ENCODE assay signal across 8 mouse cellular contexts in genomic region chr2:31915112-31915511, GRCm38 (mm10). TPM values are rescaled to one million over a fixed set of nuclear protein-coding genes. Genes with fewer than 3 reads are reported as not detected.
DNase-seq lines count a peak whose midpoint lies in the region; ATAC-seq and TF ChIP-seq lines count a peak whose summit lies in the region.

No protein-coding gene starts in this region.

- 24% methylated on average over 4 of the region's 4 CpGs for WGBS in forebrain, embryonic 14.5 days
- 21% methylated on average over 4 of the region's 4 CpGs for WGBS in forebrain, embryonic 15.5 days
- 26% methylated on average over 4 of the region's 4 CpGs for WGBS in hindbrain, embryonic 11.5 days
- WGBS in midbrain, embryonic 15.5 days, result 24% methylated on average over 4 of the region's 4 CpGs
- WGBS in stomach, postnatal 0 days, result 21% methylated on average over 4 of the region's 4 CpGs

- no peaks in the 10 kb centered on the region for H3K27me3 ChIP-seq in forebrain, embryonic 14.5 days (replicated peaks; ENCODE audit: control insufficient read depth, insufficient read depth, low read length)
- H3K27me3 ChIP-seq in forebrain, embryonic 15.5 days, result no peaks in the 10 kb centered on the region
- H3K27me3 ChIP-seq in hindbrain, embryonic 11.5 days (ENCODE audit: control insufficient read depth, insufficient read depth, low read length), result no peaks in the 10 kb centered on the region
- no peaks in the 10 kb centered on the region for H3K27me3 ChIP-seq in midbrain, embryonic 15.5 days (replicated peaks)
- no peaks in the 10 kb centered on the region for H3K27me3 ChIP-seq in stomach, postnatal 0 days (ENCODE audit: control insufficient read depth, insufficient read depth, low read length)

- no peak for ATAC-seq in forebrain, embryonic 14.5 days
- ATAC-seq in forebrain, embryonic 15.5 days (replicated peaks), result no peak
- no peak for ATAC-seq in hindbrain, embryonic 11.5 days (ENCODE audit: low FRiP score)
- 0 out of 2 replicates have a peak, but pooled peaks have one; percentile 17 for ATAC-seq in midbrain, embryonic 15.5 days (replicated peaks)
- ATAC-seq in stomach, postnatal 0 days (ENCODE audit: low FRiP score, low TSS enrichment), result no peak

- intact Hi-C loops in left cerebral cortex, postnatal 10 days (cut with DNase I), result loop anchor here (1.0 to 5.0 kb wide), 2 partner anchors 100 to 233 kb away; no protein-coding TSS in a partner anchor

- DNase-seq in forebrain, embryonic 14.5 days (ENCODE audit: low spot score), result peak; percentile 89
- peak; percentile 74 to 80 for DNase-seq in adrenal gland, adult 18-20 months (ENCODE audit: low spot score in 2 of 2)
- DNase-seq in embryo, embryonic 10.5 days (ENCODE audit: low spot score), result peak; percentile 87
- peak; percentile 88 for DNase-seq in hindbrain, embryonic 11.5 days (ENCODE audit: low spot score)
- peak; percentile 68 to 84 for DNase-seq in left cerebral cortex, postnatal 10 days (ENCODE audit: extremely low spot score in 1 of 2, low spot score in 2 of 2)
- DNase-seq in stomach, postnatal 0 days (ENCODE audit: low spot score), result peak; percentile 71

- no peak for TF ChIP-seq EP300 in stomach, postnatal 0 days (optimal IDR thresholded peaks at IDR 0.05)

- no peaks in the 10 kb centered on the region for H3K4me1 ChIP-seq in forebrain, embryonic 14.5 days (ENCODE audit: control insufficient read depth, insufficient read depth, low read length)
- no peaks in the 10 kb centered on the region for H3K4me1 ChIP-seq in forebrain, embryonic 15.5 days
- H3K4me1 ChIP-seq in hindbrain, embryonic 11.5 days (replicated peaks; ENCODE audit: control insufficient read depth, insufficient read depth, low read length), result no peaks in the 10 kb centered on the region
- 0 out of 2 replicates have a peak, but pooled peaks cover 3% of the 10 kb centered on the region for H3K4me1 ChIP-seq in midbrain, embryonic 15.5 days
- H3K4me1 ChIP-seq in stomach, postnatal 0 days (replicated peaks; ENCODE audit: control insufficient read depth, insufficient read depth), result no peaks in the 10 kb centered on the region

- H3K9me3 ChIP-seq in forebrain, embryonic 14.5 days (replicated peaks; ENCODE audit: control insufficient read depth, low read length), result no peaks in the 10 kb centered on the region
- H3K9me3 ChIP-seq in forebrain, embryonic 15.5 days, result no peaks in the 10 kb centered on the region
- H3K9me3 ChIP-seq in hindbrain, embryonic 11.5 days (ENCODE audit: control insufficient read depth, low read length), result no peaks in the 10 kb centered on the region
- H3K9me3 ChIP-seq in midbrain, embryonic 15.5 days, result no peaks in the 10 kb centered on the region
- no peaks in the 10 kb centered on the region for H3K9me3 ChIP-seq in stomach, postnatal 0 days (ENCODE audit: control insufficient read depth, low read length)

- H3K9ac ChIP-seq in forebrain, embryonic 14.5 days (ENCODE audit: low read length), result no peak overlapping the region
- H3K9ac ChIP-seq in forebrain, embryonic 15.5 days (replicated peaks), result no peak overlapping the region
- H3K9ac ChIP-seq in hindbrain, embryonic 11.5 days (ENCODE audit: low read depth, low read length), result no peak overlapping the region
- H3K9ac ChIP-seq in midbrain, embryonic 15.5 days, result no peak overlapping the region
- no peak overlapping the region for H3K9ac ChIP-seq in stomach, postnatal 0 days (ENCODE audit: low read length)

- H3K4me3 ChIP-seq in forebrain, embryonic 14.5 days (ENCODE audit: low read depth, low read length), result no peak overlapping the region
- H3K4me3 ChIP-seq in forebrain, embryonic 15.5 days, result no peak overlapping the region
- no peak overlapping the region for H3K4me3 ChIP-seq in hindbrain, embryonic 11.5 days (ENCODE audit: low read depth, low read length)
- H3K4me3 ChIP-seq in midbrain, embryonic 15.5 days, result no peak overlapping the region
- no peak overlapping the region for H3K4me3 ChIP-seq in stomach, postnatal 0 days (ENCODE audit: low read depth, low read length)

- no peak overlapping the region for H3K4me2 ChIP-seq in forebrain, embryonic 14.5 days (ENCODE audit: low read length)
- no peak overlapping the region for H3K4me2 ChIP-seq in forebrain, embryonic 15.5 days (replicated peaks)
- no peak overlapping the region for H3K4me2 ChIP-seq in hindbrain, embryonic 11.5 days (replicated peaks; ENCODE audit: low read depth, low read length)
- H3K4me2 ChIP-seq in midbrain, embryonic 15.5 days, result no peak overlapping the region
- H3K4me2 ChIP-seq in stomach, postnatal 0 days (replicated peaks; ENCODE audit: low read depth), result no peak overlapping the region

- TF ChIP-seq CTCF in stomach, postnatal 0 days (IDR thresholded peaks at IDR 0.05; ENCODE audit: low read depth), result peak; percentile 92

- H3K36me3 ChIP-seq in forebrain, embryonic 14.5 days (ENCODE audit: control insufficient read depth, insufficient read depth, low read length), result no peaks in the 10 kb centered on the region
- no peaks in the 10 kb centered on the region for H3K36me3 ChIP-seq in forebrain, embryonic 15.5 days
- H3K36me3 ChIP-seq in hindbrain, embryonic 11.5 days (ENCODE audit: control insufficient read depth, insufficient read depth, low read length), result no peaks in the 10 kb centered on the region
- H3K36me3 ChIP-seq in midbrain, embryonic 15.5 days (replicated peaks), result no peaks in the 10 kb centered on the region
- H3K36me3 ChIP-seq in stomach, postnatal 0 days (ENCODE audit: control insufficient read depth, insufficient read depth, low read length), result no peaks in the 10 kb centered on the region

- H3K27ac ChIP-seq in forebrain, embryonic 14.5 days (ENCODE audit: low read depth, low read length), result no peak overlapping the region
- no peak overlapping the region for H3K27ac ChIP-seq in forebrain, embryonic 15.5 days (replicated peaks)
- H3K27ac ChIP-seq in hindbrain, embryonic 11.5 days (ENCODE audit: low read depth, low read length), result no peak overlapping the region
- no peak overlapping the region for H3K27ac ChIP-seq in midbrain, embryonic 15.5 days
- no peak overlapping the region for H3K27ac ChIP-seq in stomach, postnatal 0 days (replicated peaks)

RNA-seq across cellular contexts. Expression of gene Lamc3, which starts 28.0 kb away (rescaled TPM):
- polyA plus RNA-seq in forebrain, embryonic 14.5 days (2014; fragmentation: Nextera tagmentation; extraction: Ambion mirVana), result 2.9 and 4.3 TPM in 2 replicates
- polyA plus RNA-seq in forebrain, embryonic 15.5 days (2015; fragmentation: Nextera tagmentation; extraction: Ambion mirVana), result 2.9 TPM in 2 replicates
- 10 to 100 TPM; 14.3 to 15.4 TPM for total RNA-seq in adrenal gland, adult 18-20 months (2021)
- 4.8 and 5.0 TPM in 2 replicates for polyA plus RNA-seq in hindbrain, embryonic 11.5 days (2014; fragmentation: Nextera tagmentation; extraction: Ambion mirVana)
- 1 to 10 TPM; 8.8 to 9.2 TPM for total RNA-seq in left cerebral cortex, postnatal 10 days (2021)
- 6.2 and 6.8 TPM in 2 replicates for polyA plus RNA-seq in midbrain, embryonic 15.5 days (2015; fragmentation: Nextera tagmentation; extraction: Ambion mirVana)
- 0.79 and 0.80 TPM in 2 replicates for polyA plus RNA-seq in stomach, postnatal 0 days (2015; fragmentation: Nextera tagmentation; extraction: Ambion mirVana)

RNA-seq across cellular contexts. Expression of gene Aif1l, which starts 34.8 kb away (rescaled TPM):
- polyA plus RNA-seq in forebrain, embryonic 14.5 days (2014; fragmentation: Nextera tagmentation; extraction: Ambion mirVana), result 53.4 and 66.3 TPM in 2 replicates
- 46.8 and 52.2 TPM in 2 replicates for polyA plus RNA-seq in forebrain, embryonic 15.5 days (2015; fragmentation: Nextera tagmentation; extraction: Ambion mirVana)
- total RNA-seq in adrenal gland, adult 18-20 months (2021), result 10 to 100 TPM; 35.4 to 60.9 TPM
- 54.0 and 58.3 TPM in 2 replicates for polyA plus RNA-seq in hindbrain, embryonic 11.5 days (2014; fragmentation: Nextera tagmentation; extraction: Ambion mirVana)
- total RNA-seq in left cerebral cortex, postnatal 10 days (2021), result 1 to 10 TPM; 3.7 to 5.4 TPM
- polyA plus RNA-seq in midbrain, embryonic 15.5 days (2015; fragmentation: Nextera tagmentation; extraction: Ambion mirVana), result 26.2 and 29.8 TPM in 2 replicates
- 47.7 and 49.5 TPM in 2 replicates for polyA plus RNA-seq in stomach, postnatal 0 days (2015; fragmentation: Nextera tagmentation; extraction: Ambion mirVana)

RNA-seq across cellular contexts. Expression of gene Nup214, which starts 59.1 kb away (rescaled TPM):
- 47.8 and 49.8 TPM in 2 replicates for polyA plus RNA-seq in forebrain, embryonic 14.5 days (2014; fragmentation: Nextera tagmentation; extraction: Ambion mirVana)
- 72.9 and 77.6 TPM in 2 replicates for polyA plus RNA-seq in forebrain, embryonic 15.5 days (2015; fragmentation: Nextera tagmentation; extraction: Ambion mirVana)
- 10 to 100 TPM; 43.0 to 62.5 TPM for total RNA-seq in adrenal gland, adult 18-20 months (2021)
- 70.0 and 76.1 TPM in 2 replicates for polyA plus RNA-seq in hindbrain, embryonic 11.5 days (2014; fragmentation: Nextera tagmentation; extraction: Ambion mirVana)
- 10 to 100 TPM; 42.0 to 43.5 TPM for total RNA-seq in left cerebral cortex, postnatal 10 days (2021)
- 71.0 and 75.0 TPM in 2 replicates for polyA plus RNA-seq in midbrain, embryonic 15.5 days (2015; fragmentation: Nextera tagmentation; extraction: Ambion mirVana)
- 29.4 and 33.6 TPM in 2 replicates for polyA plus RNA-seq in stomach, postnatal 0 days (2015; fragmentation: Nextera tagmentation; extraction: Ambion mirVana)
